Mouse (Mus musculus) layer of hippocampus, adult 2 months (tissue): ENCODE results near the gene Frat2. TPM values are rescaled to one million over a fixed set of nuclear protein-coding genes. Genes with fewer than 3 reads are reported as not detected.
A peak's percentile ranks its signal among the peaks of the same experiment; 100 is the strongest.

ENCODE experiments used
- DNase-seq, 2 experiments: peaks; one replicate each; pipeline ENCODE4 v3.0.0; 2022; ENCODE audit warnings: low spot score in 2 of 2
- H3K27ac ChIP-seq: fragments of 200-600 bp; 2 replicates; pipeline ENCODE4 v1.8.1; 2022
- H3K4me3 ChIP-seq: fragments of 200-600 bp; 2 replicates; pipeline ENCODE4 v1.8.1; 2022; ENCODE audit warnings: mild to moderate bottlenecking
- CTCF ChIP-seq: fragments of 200-600 bp; conservative IDR thresholded peaks from 2 replicates; pipeline ENCODE4 v1.8.1; 2022; ENCODE audit warnings: antibody characterized with exemption, mild to moderate bottlenecking, moderate library complexity
- total RNA-seq, 2 experiments: library from RNA; stranded (reverse); gene quantifications; 2 replicates each; pipeline ENCODE4 v1.2.3; 2021

Frat2 gene
- total RNA-seq, 2 experiments from 2014 or later = 10.7 to 11.7 TPM

- peak overlapping the region; percentile 98 for H3K27ac ChIP-seq
- TF ChIP-seq CTCF = no peak
- no peak for DNase-seq
These were observed 19.0 kb downstream of the Frat2 start for GRCm38 (mm10) chr19:41828941-41829340.

DNA sequence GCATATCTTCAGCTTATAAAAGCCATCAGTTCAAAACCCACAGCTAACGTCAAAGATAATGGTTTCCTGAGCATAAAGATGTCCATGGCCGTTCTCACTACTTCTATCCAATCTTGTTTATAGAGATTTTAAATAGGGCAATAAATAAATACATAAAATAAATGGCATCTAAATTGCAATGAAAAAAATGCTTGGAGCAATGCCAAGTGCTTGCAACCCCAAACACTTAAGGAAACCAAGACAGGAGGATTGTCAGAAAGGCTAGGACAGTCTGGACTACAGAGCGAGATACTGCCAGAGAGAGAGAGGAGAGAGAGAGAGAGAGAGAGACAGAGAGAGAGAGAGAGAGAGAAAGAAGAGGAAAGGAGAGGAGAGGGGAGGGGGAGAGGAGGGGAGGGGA, 21.4 kb downstream of the Frat2 start:
- no peak overlapping the region for H3K27ac ChIP-seq
- TF ChIP-seq CTCF = no peak
- H3K4me3 ChIP-seq = no peak overlapping the region
- no peak for DNase-seq

More at GRCm38 (mm10) chr19:41828941-41829340, 19.0 kb downstream of the Frat2 start:
- H3K4me3 ChIP-seq = peak overlapping the region; percentile 80

- Histone ChIP-seq H3K27ac (no peak overlapping the region), H3K4me3 (no peak overlapping the region)
- TF ChIP-seq CTCF = no peak
- no peak for DNase-seq
These were observed 23.0 kb downstream of the Frat2 start for GRCm38 (mm10) chr19:41824950-41825349.

- DNase-seq = no peak
- Histone ChIP-seq H3K4me3 (no peak overlapping the region), H3K27ac (no peak overlapping the region)
- no peak for TF ChIP-seq CTCF
These were observed 25.3 kb downstream of the Frat2 start for GRCm38 (mm10) chr19:41822589-41822988.

DNA sequence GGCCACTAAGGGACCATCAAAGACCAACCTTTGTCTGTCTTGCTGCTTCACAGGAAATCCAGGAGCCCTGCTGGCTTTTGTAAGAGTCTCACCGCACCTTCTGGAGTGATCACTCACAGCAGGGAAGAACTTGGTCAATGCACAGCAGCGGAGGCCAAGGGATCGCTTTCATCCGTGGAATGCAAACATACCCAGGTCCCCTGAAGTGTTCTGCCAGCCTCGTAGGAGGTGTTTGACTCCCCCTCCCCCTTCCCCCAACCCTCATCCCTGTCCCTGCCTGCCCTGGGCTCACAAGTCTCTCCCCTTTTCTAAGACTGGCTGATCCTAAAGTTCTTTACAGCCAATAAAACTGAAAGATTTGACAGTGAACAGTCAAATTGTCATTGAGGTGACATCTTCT, 26.5 kb downstream of the Frat2 start:
- DNase-seq = no peak
- no peak overlapping the region for H3K27ac ChIP-seq
- no peak overlapping the region for H3K4me3 ChIP-seq
- TF ChIP-seq CTCF = no peak

DNA sequence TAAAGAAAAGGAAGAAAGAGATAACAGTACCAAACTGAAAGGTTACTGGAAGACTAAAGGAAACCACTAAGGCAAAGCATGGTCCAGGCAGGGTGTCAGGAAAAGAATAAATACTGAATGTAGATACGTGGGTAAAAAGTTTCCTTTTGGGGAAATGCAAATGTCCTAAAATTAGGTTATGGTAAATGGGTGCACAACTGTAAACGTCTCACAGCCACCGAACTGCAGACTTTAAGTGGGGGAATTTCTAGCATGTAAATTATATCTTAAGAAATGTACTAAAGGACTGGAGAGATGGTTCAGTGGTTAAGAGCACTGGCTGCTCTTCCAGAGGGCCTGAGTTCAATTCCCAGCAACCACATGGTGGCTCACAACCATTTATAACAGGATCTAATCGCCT, 29.2 kb downstream of the Frat2 start:
- Histone ChIP-seq H3K4me3 (no peak overlapping the region), H3K27ac (no peak overlapping the region)
- DNase-seq = no peak
- TF ChIP-seq CTCF = no peak

- no peak for TF ChIP-seq CTCF
- H3K4me3 ChIP-seq = no peak overlapping the region
- H3K27ac ChIP-seq = no peak overlapping the region
- no peak for DNase-seq
These were observed 30.6 kb downstream of the Frat2 start for GRCm38 (mm10) chr19:41817325-41817724.

- TF ChIP-seq CTCF = no peak
- Histone ChIP-seq H3K4me3 (no peak overlapping the region), H3K27ac (no peak overlapping the region)
- DNase-seq = no peak
These were observed 31.0 kb downstream of the Frat2 start for GRCm38 (mm10) chr19:41816915-41817314.

- Histone ChIP-seq H3K4me3 (no peak overlapping the region), H3K27ac (no peak overlapping the region)
- TF ChIP-seq CTCF = no peak
- DNase-seq = no peak
These were observed 31.5 kb downstream of the Frat2 start for GRCm38 (mm10) chr19:41816410-41816809.

GRCm38 (mm10) chr19:41813374-41813773, 34.6 kb downstream of the Frat2 start:
- DNase-seq = no peak
- Histone ChIP-seq H3K27ac (no peak overlapping the region), H3K4me3 (no peak overlapping the region)
- no peak for TF ChIP-seq CTCF

DNA sequence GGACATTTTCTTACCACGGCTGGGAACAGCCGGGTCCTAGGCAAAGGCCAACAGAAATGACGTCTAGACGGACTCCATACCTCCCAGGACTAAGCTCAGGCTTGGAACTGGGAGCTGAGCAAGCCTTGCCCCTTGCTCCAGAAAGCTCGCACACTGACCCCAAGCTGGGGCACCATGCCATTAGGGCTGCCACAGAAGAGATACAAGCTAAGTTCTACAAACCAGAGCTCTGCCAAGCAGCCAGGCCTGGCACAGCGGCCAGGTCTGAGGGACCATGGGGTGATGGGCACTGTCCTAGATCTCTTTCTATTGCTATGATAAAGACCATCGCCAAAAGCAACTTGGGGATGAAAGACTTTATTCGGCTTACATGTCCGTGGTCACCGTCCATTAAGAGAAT, 35.4 kb downstream of the Frat2 start:
- H3K4me3 ChIP-seq = no peak overlapping the region
- TF ChIP-seq CTCF = no peak
- DNase-seq = no peak

GRCm38 (mm10) chr19:41810074-41810473, 37.9 kb downstream of the Frat2 start:
- no peak for TF ChIP-seq CTCF
- DNase-seq = no peak
- Histone ChIP-seq H3K4me3 (no peak overlapping the region), H3K27ac (no peak overlapping the region)

More for the DNA sequence above, 35.4 kb downstream of the Frat2 start:
- no peak overlapping the region for H3K27ac ChIP-seq

DNA sequence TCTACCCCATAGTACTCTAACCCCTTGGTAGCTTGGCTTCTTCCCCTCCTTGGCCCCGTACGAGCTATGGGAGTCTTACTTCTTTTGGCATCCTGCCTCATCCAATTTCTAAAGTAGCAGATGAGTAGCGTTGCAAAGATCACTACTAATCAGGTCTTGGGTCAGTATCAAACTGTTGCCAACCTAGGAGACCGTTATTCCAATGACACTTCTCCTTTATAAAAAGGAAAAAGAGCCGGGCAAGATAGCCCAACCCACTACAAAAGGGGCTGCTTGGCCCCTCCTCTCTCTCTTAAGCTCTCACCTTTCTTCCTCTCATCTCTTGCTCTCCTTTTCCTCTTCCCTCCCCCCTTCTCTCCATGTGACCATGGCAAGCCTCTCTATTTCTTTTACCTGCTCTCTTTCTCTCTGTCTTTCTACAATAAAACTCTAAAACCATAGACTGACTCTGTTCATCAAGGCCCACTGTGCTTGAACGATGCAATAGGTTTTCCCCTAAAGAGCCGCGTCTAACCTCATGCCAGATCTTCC, 39.8 kb downstream of the Frat2 start:
- DNase-seq = no peak
- H3K27ac ChIP-seq = no peak overlapping the region
- TF ChIP-seq CTCF = no peak
- H3K4me3 ChIP-seq = no peak overlapping the region

- TF ChIP-seq CTCF = no peak
- no peak for DNase-seq
- H3K4me3 ChIP-seq = no peak overlapping the region
- no peak overlapping the region for H3K27ac ChIP-seq
These were observed 40.4 kb downstream of the Frat2 start for GRCm38 (mm10) chr19:41807497-41807896.

- peak; percentile 47 for TF ChIP-seq CTCF
- H3K27ac ChIP-seq = no peak overlapping the region
- DNase-seq = no peak
- H3K4me3 ChIP-seq = no peak overlapping the region
These were observed 42.1 kb downstream of the Frat2 start for GRCm38 (mm10) chr19:41805831-41806230.
